Mouse (Mus musculus) ES-Bruce4 (cell line): Measurements from ENCODE around the gene Prdm4. TPM values are rescaled to one million over a fixed set of nuclear protein-coding genes. Genes with fewer than 3 reads are reported as not detected.

Experiments
- H3K27ac ChIP-seq: 2 replicates; pipeline ENCODE4 v1.5.1; 2012; ENCODE audit warnings: low read length, inconsistent platforms; ENCODE audit not compliant: insufficient read depth
- H3K27me3 ChIP-seq: 2 replicates; pipeline ENCODE4 v1.6.1; 2012; ENCODE audit warnings: mild to moderate bottlenecking, low read length, inconsistent platforms; ENCODE audit not compliant: control insufficient read depth, poor library complexity, insufficient read depth, severe bottlenecking
- H3K36me3 ChIP-seq: 2 replicates; pipeline ENCODE4 v1.6.1; 2012; ENCODE audit warnings: inconsistent platforms, mild to moderate bottlenecking, low read length, moderate library complexity; ENCODE audit not compliant: control insufficient read depth, poor library complexity, insufficient read depth, severe bottlenecking
- H3K4me1 ChIP-seq: one replicate; pipeline ENCODE4 v1.8.1; 2011; ENCODE audit warnings: low read length; ENCODE audit not compliant: control insufficient read depth, insufficient read depth
- H3K4me3 ChIP-seq: 2 replicates; pipeline ENCODE4 v1.5.1; 2011; ENCODE audit warnings: low read depth, mild to moderate bottlenecking, low read length
- H3K9ac ChIP-seq: 2 replicates; pipeline ENCODE4 v1.6.1; 2012; ENCODE audit warnings: low read depth, mild to moderate bottlenecking, inconsistent platforms; ENCODE audit not compliant: poor library complexity, severe bottlenecking
- H3K9me3 ChIP-seq: replicated peaks from 2 replicates; pipeline ENCODE4 v1.6.1; 2012; ENCODE audit warnings: mild to moderate bottlenecking, low read length, inconsistent platforms; ENCODE audit not compliant: control insufficient read depth, poor library complexity, insufficient read depth, severe bottlenecking
- CTCF ChIP-seq: IDR thresholded peaks from one replicate; pipeline ENCODE4 v1.8.1; 2011; ENCODE audit warnings: low read depth, low read length
- EP300 ChIP-seq: IDR thresholded peaks from 2 replicates; pipeline ENCODE4 v1.6.1; 2011; ENCODE audit warnings: low read depth, low read length; ENCODE audit not compliant: insufficient read depth
- POLR2A ChIP-seq: IDR thresholded peaks from one replicate; pipeline ENCODE4 v1.8.1; 2011; ENCODE audit warnings: low read length; ENCODE audit not compliant: insufficient read depth
- polyA plus RNA-seq: library from polyadenylated mRNA; stranded (reverse); fragments of >200 nt; gene quantifications from 2 replicates; pipeline ENCODE4 v1.2.4, GENCODE M21; 2011; ENCODE audit warnings: low read depth; ENCODE audit not compliant: missing spikeins, insufficient read depth, insufficient read length

Gene Prdm4
- polyA plus RNA-seq, 1 experiment: 49.0 TPM

DNA sequence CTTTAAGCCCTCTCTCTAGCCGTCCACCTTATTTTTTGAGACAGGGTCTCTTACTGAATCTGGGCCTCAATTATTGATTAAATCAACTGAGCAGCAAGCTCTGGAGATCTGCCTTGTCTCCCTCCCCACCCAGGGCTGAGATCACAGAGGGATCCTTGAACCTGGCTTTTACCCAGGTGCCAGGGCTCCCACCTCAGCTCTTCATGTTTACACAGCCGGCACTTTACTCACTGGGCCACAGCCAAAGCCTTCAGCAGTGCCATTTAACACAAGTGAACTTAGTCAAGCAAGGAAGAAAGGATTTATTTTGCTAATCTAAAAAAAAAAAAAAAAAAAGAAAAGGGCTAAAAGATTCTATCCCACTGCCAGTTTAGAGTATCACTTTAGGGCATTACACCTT, 37.5 kb upstream of the Prdm4 start:
- no peak overlapping the region for H3K27ac ChIP-seq
- no peaks in the 10 kb centered on the region for H3K27me3 ChIP-seq
- peaks cover 44% of the 10 kb centered on the region for H3K36me3 ChIP-seq
- H3K4me3 ChIP-seq: no peak overlapping the region
- TF ChIP-seq POLR2A: no peak
- TF ChIP-seq CTCF: no peak
- no peak for TF ChIP-seq EP300
- H3K9me3 ChIP-seq: no peaks in the 10 kb centered on the region
- H3K9ac ChIP-seq: no peak overlapping the region
- H3K4me1 ChIP-seq: no peaks in the 10 kb centered on the region

DNA sequence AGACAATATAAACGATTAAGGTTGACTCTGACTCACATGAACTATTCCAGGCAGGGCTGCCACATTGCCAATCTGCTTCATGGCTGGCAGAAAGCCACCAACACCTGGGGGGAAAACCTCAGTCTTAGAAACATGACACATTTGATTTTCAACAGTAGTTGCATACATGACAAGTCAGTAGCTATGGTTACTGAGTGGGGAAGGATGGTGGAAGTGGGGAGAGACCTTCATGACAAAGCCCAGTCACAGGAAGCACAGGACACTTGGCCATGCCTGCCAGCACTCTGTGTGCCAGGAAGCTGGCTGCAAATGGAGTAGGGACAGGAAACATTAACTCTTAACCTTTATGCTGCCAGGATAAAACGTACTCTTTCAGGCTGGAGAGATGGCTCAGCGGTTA, 36.5 kb upstream of the Prdm4 start:
- no peak for TF ChIP-seq POLR2A
- TF ChIP-seq CTCF: no peak
- no peak for TF ChIP-seq EP300
- no peak overlapping the region for H3K9ac ChIP-seq
- no peak overlapping the region for H3K4me3 ChIP-seq
- H3K9me3 ChIP-seq: no peaks in the 10 kb centered on the region
- no peak overlapping the region for H3K27ac ChIP-seq
- H3K36me3 ChIP-seq: peaks cover 55% of the 10 kb centered on the region
- H3K4me1 ChIP-seq: no peaks in the 10 kb centered on the region
- no peaks in the 10 kb centered on the region for H3K27me3 ChIP-seq

DNA sequence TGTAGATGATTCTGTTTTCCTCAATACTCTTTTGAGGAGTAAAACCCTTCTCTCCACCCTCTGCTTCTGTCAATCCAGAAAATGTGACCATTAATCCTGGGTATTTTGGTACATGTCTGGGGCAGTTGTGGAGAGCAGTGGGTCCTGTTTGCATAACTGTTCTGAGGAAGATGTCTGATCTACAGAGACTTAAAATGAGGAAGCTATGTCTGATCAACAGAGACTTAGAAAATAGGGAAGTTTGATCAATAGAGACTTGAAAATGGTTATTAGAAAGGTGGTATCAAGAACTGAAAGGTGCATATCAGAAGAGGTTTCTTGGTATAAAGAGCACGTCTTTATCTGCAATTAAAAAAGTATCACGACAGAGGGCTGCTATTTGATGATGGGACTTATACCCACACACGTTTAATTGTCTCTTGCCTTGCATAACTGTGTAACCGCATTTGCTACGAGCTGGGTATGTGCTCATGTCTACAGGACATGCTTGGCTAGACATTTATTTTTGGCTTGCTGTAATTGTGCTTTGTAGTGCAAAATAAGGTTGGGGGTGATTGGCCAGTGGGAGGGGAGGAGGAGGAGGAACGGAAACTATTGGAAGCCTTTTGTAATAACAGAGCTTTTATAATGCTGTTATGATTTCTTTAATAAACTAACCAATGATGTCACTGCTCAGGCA, 35.0 kb upstream of the Prdm4 start:
- Histone ChIP-seq H3K9me3 (no peaks in the 10 kb centered on the region), H3K4me3 (no peak overlapping the region), H3K27me3 (no peaks in the 10 kb centered on the region), H3K4me1 (no peaks in the 10 kb centered on the region), H3K27ac (no peak overlapping the region), H3K36me3 (peaks cover 60% of the 10 kb centered on the region), H3K9ac (no peak overlapping the region)
- TF ChIP-seq CTCF: no peak
- no peak for TF ChIP-seq POLR2A
- TF ChIP-seq EP300: no peak

DNA sequence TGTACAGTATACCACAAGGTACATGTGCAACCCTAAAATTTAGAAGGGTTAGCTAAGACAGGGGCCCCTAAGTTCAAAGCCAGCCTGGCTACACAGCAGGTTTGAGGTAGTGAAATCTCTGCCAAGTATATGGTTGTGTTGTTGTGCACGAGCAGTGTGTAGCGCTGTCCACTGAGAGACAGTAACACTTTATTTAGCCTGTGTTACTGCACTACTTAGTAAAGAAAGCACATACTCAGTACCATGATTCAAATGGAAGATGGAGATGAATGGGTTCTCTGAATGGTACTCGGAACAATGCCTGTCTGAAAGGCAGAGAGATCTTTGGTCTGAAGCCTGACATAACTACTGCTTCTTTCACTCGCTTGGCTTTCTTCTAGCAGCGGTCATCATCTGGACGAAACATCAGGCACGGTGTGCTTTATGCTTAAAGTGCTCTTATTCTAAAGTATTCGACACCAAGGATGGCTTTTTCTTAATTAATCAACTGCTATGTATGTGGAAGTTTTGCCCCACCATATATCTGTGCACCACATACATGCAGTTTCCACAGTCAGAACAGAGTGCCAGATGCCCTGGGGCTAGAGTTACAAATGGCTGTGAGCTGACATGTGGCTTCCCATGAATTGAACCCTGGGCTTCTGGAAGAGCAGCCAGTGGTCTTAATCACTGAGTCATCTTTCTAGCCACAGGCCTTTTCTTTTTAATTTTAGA, 31.7 kb upstream of the Prdm4 start:
- Histone ChIP-seq H3K36me3 (peaks cover 64% of the 10 kb centered on the region), H3K9ac (no peak overlapping the region), H3K4me3 (no peak overlapping the region), H3K4me1 (no peaks in the 10 kb centered on the region), H3K27ac (no peak overlapping the region), H3K9me3 (no peaks in the 10 kb centered on the region), H3K27me3 (no peaks in the 10 kb centered on the region)
- TF ChIP-seq POLR2A (no peak), EP300 (no peak), CTCF (no peak)

DNA sequence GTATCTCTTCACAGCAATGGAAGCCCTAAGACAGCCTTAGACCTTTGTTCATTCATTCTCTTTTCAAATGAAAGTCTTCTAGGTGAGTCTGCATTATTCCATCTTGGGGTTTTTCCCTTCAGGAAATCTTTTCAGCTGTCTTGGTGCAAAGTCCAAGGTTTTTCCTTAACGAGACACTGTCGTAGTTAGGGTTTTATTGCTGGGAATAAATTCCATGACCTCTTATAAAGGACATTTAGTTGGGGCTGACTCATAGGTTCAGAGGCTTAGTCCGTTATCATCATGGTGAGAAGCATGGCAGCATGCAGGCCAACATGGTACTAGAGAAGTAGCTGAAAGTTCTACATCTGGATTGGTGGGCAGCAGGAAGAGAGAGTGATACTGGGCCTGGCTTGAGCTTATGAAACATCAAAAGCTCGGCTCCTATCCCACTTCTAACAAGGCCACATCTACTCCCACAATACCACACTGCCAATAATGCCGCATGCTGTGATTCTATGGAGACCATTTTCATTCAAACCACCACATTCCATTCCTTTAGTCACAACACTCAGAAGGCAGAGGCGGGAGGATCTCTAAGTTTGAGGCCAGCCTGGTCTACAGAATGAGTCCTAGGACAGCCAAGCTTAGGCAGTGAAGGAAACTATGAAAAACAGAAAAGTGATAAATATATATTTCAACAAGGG, 19.5 kb upstream of the Prdm4 start:
- H3K4me3 ChIP-seq: no peak overlapping the region
- H3K9ac ChIP-seq: no peak overlapping the region
- H3K4me1 ChIP-seq: no peaks in the 10 kb centered on the region
- no peaks in the 10 kb centered on the region for H3K27me3 ChIP-seq
- no peak for TF ChIP-seq EP300
- TF ChIP-seq POLR2A: no peak
- no peak for TF ChIP-seq CTCF
- peaks cover 44% of the 10 kb centered on the region for H3K36me3 ChIP-seq
- no peaks in the 10 kb centered on the region; the same call in 1 of the 2 replicates for H3K9me3 ChIP-seq
- no peak overlapping the region for H3K27ac ChIP-seq
